Mouse (Mus musculus) spleen, adult 2 months (tissue): ENCODE measurements around the gene Limk1. TPM values are rescaled to one million over a fixed set of nuclear protein-coding genes. Genes with fewer than 3 reads are reported as not detected.

Source experiments
- DNase-seq, 2 experiments: peaks; one replicate each; pipeline versions ENCODE4 v3.0.0 to v3.0.0-alpha.2; 2012 to 2021; ENCODE audit warnings: low spot score in 2 of 2, low read depth in 1 of 2
- H3K27ac ChIP-seq: fragments of 200-500 bp; 2 replicates; pipeline ENCODE4 v1.5.1; 2012; ENCODE audit warnings: low read length, inconsistent platforms; ENCODE audit not compliant: insufficient read depth
- H3K27me3 ChIP-seq: fragments of 200-500 bp; 2 replicates; pipeline ENCODE4 v1.6.1; 2012; ENCODE audit warnings: mild to moderate bottlenecking, moderate library complexity, low read length, inconsistent platforms; ENCODE audit not compliant: control insufficient read depth, insufficient read depth
- H3K36me3 ChIP-seq: fragments of 200-500 bp; 2 replicates; pipeline ENCODE4 v1.6.1; 2012; ENCODE audit warnings: mild to moderate bottlenecking, low read length, inconsistent platforms; ENCODE audit not compliant: control insufficient read depth, insufficient read depth
- H3K4me1 ChIP-seq: fragments of 200-500 bp; 2 replicates; pipeline ENCODE4 v1.6.1; 2011; ENCODE audit warnings: inconsistent platforms; ENCODE audit not compliant: control insufficient read depth, insufficient read depth, insufficient read length
- H3K4me3 ChIP-seq: fragments of 200-500 bp; 2 replicates; pipeline ENCODE4 v1.5.1; 2011; ENCODE audit warnings: mild to moderate bottlenecking, inconsistent platforms; ENCODE audit not compliant: insufficient read depth, insufficient read length; ENCODE audit errors: extremely low read depth
- CTCF ChIP-seq: fragments of 200-500 bp; IDR thresholded peaks from 2 replicates; pipeline ENCODE4 v1.5.1; 2011; ENCODE audit warnings: mild to moderate bottlenecking, inconsistent platforms; ENCODE audit not compliant: insufficient read depth, insufficient read length, insufficient replicate concordance; ENCODE audit errors: extremely low read depth
- POLR2A ChIP-seq: fragments of 200-500 bp; IDR thresholded peaks from 2 replicates; pipeline ENCODE4 v1.6.1; 2011; ENCODE audit warnings: low read depth, low read length, inconsistent platforms
- WGBS: fragments of 180-500 bp; shearing (Covaris S2); methylation state at CpG from one replicate; pipeline ENCODE4 v1.1.7; 2018; 5-methylcytosine and 5-hydroxymethylcytosine counted together
- polyA plus RNA-seq: library from polyadenylated mRNA; depleted of rRNA; stranded (reverse); fragments of >200 nt; gene quantifications from 2 replicates; pipeline ENCODE4 v1.2.3, GENCODE M21; 2012

Limk1 gene
- polyA plus RNA-seq, 1 experiment, result 25.0 TPM

- no peak for TF ChIP-seq CTCF
- no peak for TF ChIP-seq POLR2A
- DNase-seq, result no peak
- WGBS, result 91% methylated on average over 16 of the region's 16 CpGs
- Histone ChIP-seq H3K36me3 (peaks cover 48% of the 10 kb centered on the region), H3K4me3 (no peak overlapping the region), H3K27me3 (no peaks in the 10 kb centered on the region), H3K4me1 (peaks cover 3% of the 10 kb centered on the region; the same call in 1 of the 2 replicates), H3K27ac (no peak overlapping the region)
Observed at GRCm38 (mm10) chr5:134621099-134621640, 67.2 kb downstream of the Limk1 start.

DNA sequence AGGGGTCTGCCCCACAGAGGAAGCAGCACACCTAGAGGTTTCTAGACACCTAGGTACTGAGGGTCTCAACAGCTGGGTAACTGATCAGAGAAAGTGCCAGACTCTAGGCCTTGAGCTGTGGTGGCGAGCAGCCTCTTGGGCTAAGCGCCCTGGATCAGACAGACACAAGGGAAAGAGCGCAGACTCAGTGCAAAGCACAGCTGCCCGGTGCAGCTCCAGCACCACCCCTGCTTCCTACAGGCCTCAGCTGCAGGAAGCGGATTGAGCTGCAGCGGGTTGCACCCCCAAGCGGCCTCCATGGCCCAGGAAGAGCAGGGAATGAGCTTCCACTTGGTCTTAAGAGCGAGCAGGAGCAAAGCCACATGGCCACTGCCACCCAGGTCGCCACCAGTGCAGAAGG is 67.9 kb downstream of the Limk1 start:
- no peaks in the 10 kb centered on the region for H3K27me3 ChIP-seq
- TF ChIP-seq POLR2A (no peak), CTCF (no peak)
- peaks cover 5% of the 10 kb centered on the region; the same call in 1 of the 2 replicates for H3K4me1 ChIP-seq
- DNase-seq, result no peak
- no peak overlapping the region for H3K27ac ChIP-seq
- no peak overlapping the region for H3K4me3 ChIP-seq
- H3K36me3 ChIP-seq, result peaks cover 45% of the 10 kb centered on the region
- 91% methylated on average over 9 of the region's 9 CpGs for WGBS

DNA sequence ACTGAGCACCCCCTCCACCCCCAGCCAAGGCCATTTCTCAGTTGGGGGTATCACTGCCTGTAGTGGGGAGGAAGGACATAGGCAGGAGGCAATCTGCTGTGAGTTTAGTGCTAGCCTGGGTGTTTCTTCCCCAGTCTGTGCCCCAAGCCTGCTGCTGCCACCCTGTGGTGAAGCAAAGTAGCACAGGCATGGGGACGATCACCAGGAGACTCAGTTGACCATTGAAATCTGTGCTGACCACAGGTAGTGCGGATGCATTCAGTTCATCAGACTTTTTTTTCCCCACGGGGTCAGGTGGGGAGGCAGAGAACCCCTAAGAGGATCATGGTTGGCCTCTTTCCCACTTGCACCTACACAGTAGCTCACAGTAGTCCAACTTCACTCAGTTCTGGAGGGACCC is 71.3 kb downstream of the Limk1 start:
- peaks cover 11% of the 10 kb centered on the region; the same call in 1 of the 2 replicates for H3K4me1 ChIP-seq
- TF ChIP-seq POLR2A (no peak), CTCF (peak; percentile 92; the same call in 1 of the 2 replicates)
- peak in 1 of 2 experiments; percentile 76 for DNase-seq
- H3K27ac ChIP-seq, result no peak overlapping the region
- H3K36me3 ChIP-seq, result peaks cover 22% of the 10 kb centered on the region
- no peak overlapping the region for H3K4me3 ChIP-seq
- WGBS, result 37% methylated on average over 3 of the region's 3 CpGs
- no peaks in the 10 kb centered on the region for H3K27me3 ChIP-seq

DNA sequence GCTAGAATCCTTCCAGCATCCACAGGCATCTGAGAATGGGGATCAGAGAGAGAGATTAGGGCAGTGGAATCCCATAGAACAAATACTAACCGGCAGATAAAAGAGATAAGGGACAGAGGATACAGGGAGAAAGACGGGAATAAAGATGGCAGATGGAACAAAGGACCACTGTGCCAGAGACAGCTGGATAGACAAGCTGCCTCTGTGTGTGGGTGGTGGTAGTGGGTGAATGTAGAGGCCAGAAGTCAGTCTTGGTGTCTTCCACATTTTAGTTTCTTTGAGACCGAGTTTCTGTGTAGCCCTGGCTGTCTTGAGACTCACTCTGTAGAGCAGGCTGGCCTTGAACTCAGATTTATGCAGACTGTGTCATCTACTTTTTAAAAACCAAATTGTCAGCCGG is 72.6 kb downstream of the Limk1 start:
- Histone ChIP-seq H3K36me3 (peaks cover 13% of the 10 kb centered on the region), H3K4me3 (no peak overlapping the region), H3K27ac (peak overlapping the region; percentile 85), H3K4me1 (peaks cover 19% of the 10 kb centered on the region; the same call in 1 of the 2 replicates), H3K27me3 (no peaks in the 10 kb centered on the region)
- TF ChIP-seq POLR2A (no peak), CTCF (no peak)
- WGBS, result 76% methylated on average over 4 of the region's 4 CpGs
- DNase-seq, result no peak

DNA sequence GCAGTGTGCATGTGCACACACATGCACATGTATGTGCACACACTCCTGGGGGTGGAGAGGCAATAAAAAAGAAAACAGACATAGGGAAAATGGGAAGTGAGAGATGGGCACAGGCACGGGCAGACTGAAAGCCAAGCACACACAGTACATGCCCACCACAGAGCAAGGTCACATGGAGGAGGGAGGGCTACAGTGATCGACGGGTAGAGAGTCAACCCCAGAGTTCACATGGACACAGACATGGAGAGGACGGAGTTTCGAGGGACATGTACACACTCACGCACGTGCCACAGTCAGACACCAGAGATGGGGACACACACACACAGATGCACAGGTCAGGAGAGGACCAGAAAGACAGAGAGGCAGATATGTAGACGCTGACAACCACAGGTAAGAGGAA is 73.0 kb downstream of the Limk1 start:
- Histone ChIP-seq H3K4me1 (peaks cover 19% of the 10 kb centered on the region; the same call in 1 of the 2 replicates), H3K27me3 (no peaks in the 10 kb centered on the region), H3K4me3 (no peak overlapping the region; the same call in 1 of the 2 replicates), H3K36me3 (peaks cover 9% of the 10 kb centered on the region), H3K27ac (peak overlapping the region; percentile 85)
- TF ChIP-seq POLR2A, result no peak
- no peak for TF ChIP-seq CTCF
- WGBS, result 50% methylated on average over 8 of the region's 8 CpGs
- no peak for DNase-seq

DNA sequence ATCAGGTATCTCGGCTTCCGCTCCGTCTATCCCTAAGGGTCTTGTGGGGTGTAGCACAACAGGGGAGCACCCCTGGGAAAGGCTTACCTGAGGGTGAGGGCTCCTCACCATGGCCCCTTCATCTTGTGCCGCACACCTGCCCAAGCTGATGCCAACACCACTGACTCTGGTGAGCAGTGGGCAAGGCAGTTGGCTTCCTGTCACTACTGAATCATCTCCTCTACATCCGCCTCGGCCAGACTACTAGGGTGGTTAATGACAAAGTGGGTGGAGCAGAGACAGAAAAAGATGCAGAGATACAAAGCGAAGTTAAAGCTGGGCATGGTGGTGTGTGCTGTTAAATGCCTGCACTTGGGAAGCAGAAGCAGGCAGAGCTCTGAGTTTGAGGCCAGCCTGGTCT is 73.6 kb downstream of the Limk1 start, which contains the start of gene Lat2:
Gene Lat2 (minus strand): TSS at position 224 of the 400 bp plus-strand sequence.
- TF ChIP-seq POLR2A, result peak; percentile 61; the same call in 1 of the 2 replicates
- no peak for TF ChIP-seq CTCF
- H3K36me3 ChIP-seq, result peaks cover 7% of the 10 kb centered on the region
- peak within 1 kb of the TSS; percentile 85 for H3K27ac ChIP-seq
- peak within 1 kb of the TSS; percentile 70 for H3K4me3 ChIP-seq
- WGBS, result 32% methylated on average over 7 of the region's 7 CpGs
- peaks cover 19% of the 10 kb centered on the region; the same call in 1 of the 2 replicates for H3K4me1 ChIP-seq
- H3K27me3 ChIP-seq, result no peaks in the 10 kb centered on the region
- DNase-seq, result peak; percentile 37 to 68

- Histone ChIP-seq H3K4me3 (peak overlapping the region; percentile 70), H3K36me3 (peaks cover 4% of the 10 kb centered on the region), H3K4me1 (peaks cover 19% of the 10 kb centered on the region; the same call in 1 of the 2 replicates), H3K27ac (peak overlapping the region; percentile 85), H3K27me3 (no peaks in the 10 kb centered on the region)
- DNase-seq, result no peak
- no peak for TF ChIP-seq POLR2A
- no peak for TF ChIP-seq CTCF
- 66% methylated on average over 8 of the region's 8 CpGs for WGBS
Observed at GRCm38 (mm10) chr5:134614296-134614695, 74.1 kb downstream of the Limk1 start.
